Mouse (Mus musculus) CH12F3 (cell line): ENCODE measurements around the gene Dapk3.

Source experiments
- in situ Hi-C: fragments of 300-500 bp; cut with MboI; formaldehyde crosslinking; loops from 2 replicates; pipeline ENCODE4 v1.14.3; 2020; ENCODE audit warnings: low sequenced_read_pairs

The Dapk3 gene

DNA sequence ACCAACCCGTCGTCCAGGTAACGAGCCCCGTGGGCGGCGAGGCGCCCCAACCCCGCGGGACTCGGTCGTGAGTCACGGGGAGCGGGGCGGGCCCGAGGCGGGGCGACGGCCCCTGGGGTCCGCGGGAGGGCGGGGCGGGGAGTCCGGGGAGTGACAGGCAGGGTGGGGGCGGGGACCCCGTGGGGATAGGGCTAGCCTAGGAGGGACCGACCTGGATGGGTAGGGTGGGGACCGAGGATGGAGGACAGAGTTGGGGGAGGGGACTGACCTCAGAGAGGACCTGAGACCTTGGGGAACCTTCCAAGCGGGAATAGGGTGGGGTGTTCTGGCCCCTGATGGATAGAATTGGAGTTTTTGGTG, 50.4 kb downstream of the Dapk3 start:
- in situ Hi-C loops = no loop called here

- in situ Hi-C loops = no loop called here
Observed at GRCm38 (mm10) chr10:81234206-81234605, 51.4 kb downstream of the Dapk3 start.

DNA sequence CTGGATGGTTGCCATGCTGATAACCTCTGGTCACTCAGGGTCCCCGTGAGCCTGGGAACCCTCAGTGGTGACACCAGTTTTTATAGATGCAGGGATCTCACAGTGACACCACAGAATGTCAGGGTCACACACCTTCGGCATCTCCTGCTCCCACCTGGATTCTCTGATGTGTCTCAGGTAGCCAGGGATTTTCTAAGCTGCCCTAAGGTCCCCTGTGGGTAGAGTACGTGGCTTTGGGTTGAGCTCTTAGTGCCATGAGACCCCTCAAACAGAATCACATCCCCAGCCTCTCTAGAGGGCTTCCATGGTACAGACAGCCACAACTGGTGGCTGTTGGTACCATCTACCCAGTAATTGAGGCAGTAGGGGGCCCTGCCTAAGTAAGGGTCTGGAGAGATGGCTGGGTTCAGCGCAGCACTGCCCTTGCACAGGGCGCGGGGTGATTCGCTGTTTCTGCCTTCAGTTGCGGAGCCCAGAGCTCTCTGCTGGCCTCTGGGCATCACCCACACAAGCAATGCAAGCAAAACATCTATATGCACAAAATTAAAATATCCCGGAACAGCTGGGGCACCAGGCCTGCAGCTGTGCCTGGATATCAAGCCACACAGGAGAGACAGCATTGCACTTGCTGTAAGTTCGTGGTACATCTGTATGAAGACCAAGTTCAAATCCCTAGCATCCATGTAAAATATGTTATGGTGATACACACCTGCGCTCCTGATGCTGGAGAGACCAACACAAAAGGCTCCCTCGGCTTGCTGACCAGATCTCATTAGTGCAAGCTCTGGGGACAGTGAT, 53.9 kb downstream of the Dapk3 start:
- in situ Hi-C loops = no loop called here

GRCm38 (mm10) chr10:81238618-81239017, 55.8 kb downstream of the Dapk3 start:
- in situ Hi-C loops = no loop called here

DNA sequence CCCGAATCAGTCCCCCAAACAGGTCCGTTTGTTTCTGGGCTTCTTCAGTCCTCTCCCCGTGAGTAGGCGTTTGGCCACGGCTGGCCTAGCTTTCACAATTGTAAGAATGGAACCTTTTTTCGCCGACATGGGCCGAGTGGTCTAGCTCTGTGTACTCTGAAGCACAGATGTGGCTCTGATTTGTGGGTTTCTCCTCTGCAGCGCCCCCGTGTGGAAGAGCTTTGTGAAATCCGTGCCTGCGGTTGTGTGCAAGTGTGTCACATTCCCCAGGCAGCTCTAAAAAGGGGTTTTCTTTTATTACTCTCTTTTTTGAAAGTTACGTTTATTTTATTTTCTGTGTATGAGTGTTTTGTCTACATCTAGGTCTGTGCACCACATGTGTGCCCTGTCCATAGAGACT, 58.1 kb downstream of the Dapk3 start:
- in situ Hi-C loops = no loop called here

DNA sequence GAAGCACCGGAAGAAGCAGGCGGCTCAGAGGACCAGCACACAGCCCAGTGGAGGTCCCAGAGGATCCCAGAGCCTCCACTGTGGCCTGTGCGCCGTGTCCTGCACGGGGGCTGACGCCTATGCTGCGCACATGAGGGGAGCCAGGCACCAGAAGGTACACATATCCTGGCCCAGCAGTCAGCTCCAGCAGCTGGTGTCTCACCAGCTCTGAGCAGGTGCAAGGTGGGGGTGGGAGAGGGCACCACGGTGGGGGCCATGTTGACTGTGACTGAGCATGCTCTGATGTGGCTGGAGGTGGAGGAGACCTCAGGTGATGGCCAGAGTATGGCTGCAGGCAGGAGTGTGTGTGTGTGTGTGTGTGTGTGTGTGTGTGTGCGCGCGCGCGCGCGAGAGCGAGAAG, 59.2 kb downstream of the Dapk3 start:
- in situ Hi-C loops = no loop called here
